Mouse (Mus musculus) erythroblast, embryonic 14.5 days (primary cell): ENCODE measurements around the gene Ppp6r2.

Experiments used
- GATA1 ChIP-seq: IDR thresholded peaks from 2 replicates; pipeline ENCODE4 v1.6.1; 2012; ENCODE audit warnings: low read length, inconsistent platforms, mixed read lengths
- TAL1 ChIP-seq: IDR thresholded peaks from 3 replicates; pipeline ENCODE4 v1.6.1; 2012; ENCODE audit warnings: low read length, inconsistent platforms, mixed read lengths

DNA sequence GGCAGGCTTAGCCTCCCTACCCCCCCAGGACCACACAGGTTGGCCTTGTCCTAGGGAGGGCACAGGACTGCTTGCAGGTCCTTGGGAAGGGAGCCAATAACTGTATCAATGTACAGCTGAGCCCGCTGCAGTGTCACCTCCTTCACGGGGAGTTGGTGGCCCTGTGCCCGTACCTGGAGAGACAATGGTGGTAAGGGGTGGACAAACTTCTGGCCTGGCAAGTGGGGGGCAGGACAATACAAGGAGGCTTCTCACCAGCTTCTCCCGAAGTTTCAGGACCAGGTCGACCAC lies 26.5 kb upstream of the Ppp6r2 start:
- TF ChIP-seq TAL1 (no peak), GATA1 (no peak)
